Comparison of ENCODE assay signal across 9 mouse cellular contexts in genomic region chr13:13394096-13394395, GRCm38 (mm10). TPM values are rescaled to one million over a fixed set of nuclear protein-coding genes. Genes with fewer than 3 reads are reported as not detected.
DNase-seq lines count a peak whose midpoint lies in the region; ATAC-seq and TF ChIP-seq lines count a peak whose summit lies in the region.
"Not testable (repeated sequence)": the region's sequence is repeated elsewhere in the genome, so short reads cannot be mapped to it uniquely, and the experiment has no call there.
"Had no signal": no experiment of that assay in that cellular context is flagged by ENCODE, and none has a peak within 500 bp of the region (broad histone marks: within the 10 kb centered on the region; RNA-seq: fewer than 3 reads in every experiment).

No protein-coding gene starts in this region.

- H3K27ac ChIP-seq in gastrocnemius, adult 2 months; hindbrain, embryonic 15.5 days (replicated peaks); lung, embryonic 15.5 days; neural tube, embryonic 11.5 days (ENCODE audit: low read depth, low read length): not testable (repeated sequence)

- peak; percentile 1 for ATAC-seq in Patski
- not testable (repeated sequence) for ATAC-seq in hindbrain, embryonic 15.5 days (ENCODE audit: low FRiP score, low read depth)
- peak; percentile 62 for ATAC-seq in lung, embryonic 15.5 days (ENCODE audit: borderline replicate concordance, extremely low read depth, low FRiP score, low TSS enrichment)
- ATAC-seq in neural tube, embryonic 11.5 days (ENCODE audit: insufficient read depth, low FRiP score, low TSS enrichment): peak; percentile 76

- H3K9me3 ChIP-seq in hindbrain, embryonic 15.5 days; lung, embryonic 15.5 days; neural tube, embryonic 11.5 days (ENCODE audit: control insufficient read depth, low read length): not testable (repeated sequence)

- not testable (repeated sequence) for H3K36me3 ChIP-seq in hindbrain, embryonic 15.5 days; lung, embryonic 15.5 days; neural tube, embryonic 11.5 days (ENCODE audit: control insufficient read depth, insufficient read depth, low read length)

- not testable (repeated sequence) for H3K27me3 ChIP-seq in Patski; hindbrain, embryonic 15.5 days; lung, embryonic 15.5 days; neural tube, embryonic 11.5 days (ENCODE audit: control insufficient read depth, insufficient read depth, low read length)

- H3K4me1 ChIP-seq in hindbrain, embryonic 15.5 days (replicated peaks); lung, embryonic 15.5 days; neural tube, embryonic 11.5 days (ENCODE audit: control insufficient read depth, insufficient read depth, low read length): not testable (repeated sequence)

- POLR2A ChIA-PET in Patski (lab: Charles Lee): not testable (repeated sequence)

- peak overlapping the region; percentile 57 for H3K4me2 ChIP-seq in hindbrain, embryonic 15.5 days
- H3K4me2 ChIP-seq in lung, embryonic 15.5 days: peak overlapping the region; percentile 61
- peak overlapping the region; percentile 35 for H3K4me2 ChIP-seq in neural tube, embryonic 11.5 days (ENCODE audit: low read depth)

- H3K4me3 ChIP-seq in gastrocnemius, adult 2 months: peak overlapping the region; percentile 59
- H3K4me3 ChIP-seq in hindbrain, embryonic 15.5 days: peak overlapping the region; percentile 47
- H3K4me3 ChIP-seq in lung, embryonic 15.5 days: peak overlapping the region; percentile 43
- H3K4me3 ChIP-seq in neural tube, embryonic 11.5 days (ENCODE audit: low read depth, low read length): peak overlapping the region; percentile 16; the same call in 1 of the 2 replicates

- DNase-seq in Patski (ENCODE audit: low read depth, low spot score); gastrocnemius, adult 2 months: not testable (repeated sequence)
- peak; percentile 81 for DNase-seq in embryo, embryonic 10.5 days (ENCODE audit: low spot score)
- DNase-seq in kidney, postnatal 4 days: peak; percentile 43 to 65
- DNase-seq in neural tube, embryonic 11.5 days (ENCODE audit: low spot score): peak; percentile 70
- DNase-seq in thymus, postnatal 0 days (ENCODE audit: low spot score): peak; percentile 9

- intact Hi-C loops in gastrocnemius, adult 2 months (cut with DNase I): not testable (repeated sequence)

- peak overlapping the region; percentile 40; the same call in 1 of the 2 replicates for H3K9ac ChIP-seq in hindbrain, embryonic 15.5 days
- H3K9ac ChIP-seq in lung, embryonic 15.5 days; neural tube, embryonic 11.5 days (ENCODE audit: low read length): not testable (repeated sequence)

- 0% methylated on average over 15 of the region's 15 CpGs for WGBS in hindbrain, embryonic 15.5 days
- WGBS in lung, embryonic 15.5 days: 0% methylated on average over 15 of the region's 15 CpGs
- under 1% methylated on average over 12 of the region's 15 CpGs for WGBS in neural tube, embryonic 11.5 days

- CTCF ChIA-PET in Patski (lab: Charles Lee): not testable (repeated sequence)

- not testable (repeated sequence) for TF ChIP-seq CTCF in Patski (IDR thresholded peaks at IDR 0.05); gastrocnemius, adult 2 months (IDR thresholded peaks at IDR 0.05)

- in situ Hi-C loops in Patski (cut with MboI; ENCODE audit: low pct_unique_long_range_greater_than_20kb): not testable (repeated sequence)

RNA-seq across cellular contexts. Expression of gene Gpr137b, which starts 0.2 kb away (rescaled TPM):
- polyA plus RNA-seq in Patski (2021): 63.3 TPM
- total RNA-seq in gastrocnemius, adult 2 months (2021): 1 to 10 TPM; 2.2 to 3.0 TPM
- polyA plus RNA-seq in hindbrain, embryonic 15.5 days (2015; fragmentation: Nextera tagmentation; extraction: Ambion mirVana): 26.8 and 26.9 TPM in 2 replicates
- 12.9 and 13.6 TPM in 2 replicates for polyA plus RNA-seq in lung, embryonic 15.5 days (2015; fragmentation: Nextera tagmentation; extraction: Ambion mirVana)
- polyA plus RNA-seq in neural tube, embryonic 11.5 days (2014; fragmentation: Nextera tagmentation; extraction: Ambion mirVana): 24.4 and 28.8 TPM in 2 replicates
- 4.2 and 4.8 TPM in 2 replicates for polyA plus RNA-seq in thymus, postnatal 0 days (2015; fragmentation: Nextera tagmentation; extraction: Ambion mirVana)
- polyA plus RNA-seq: erythroblast, embryonic 14.5 days had no signal

RNA-seq across cellular contexts. Expression of gene Nid1, which starts 43.3 kb away (rescaled TPM):
- polyA plus RNA-seq in Patski (2021): 0.50 TPM
- 10 to 100 TPM; 37.3 to 49.2 TPM for total RNA-seq in gastrocnemius, adult 2 months (2021)
- 58.4 and 80.2 TPM in 2 replicates for polyA plus RNA-seq in hindbrain, embryonic 15.5 days (2015; fragmentation: Nextera tagmentation; extraction: Ambion mirVana)
- 134 and 135 TPM in 2 replicates for polyA plus RNA-seq in lung, embryonic 15.5 days (2015; fragmentation: Nextera tagmentation; extraction: Ambion mirVana)
- polyA plus RNA-seq in neural tube, embryonic 11.5 days (2014; fragmentation: Nextera tagmentation; extraction: Ambion mirVana): 53.1 and 54.3 TPM in 2 replicates
- 9.7 and 12.6 TPM in 2 replicates for polyA plus RNA-seq in thymus, postnatal 0 days (2015; fragmentation: Nextera tagmentation; extraction: Ambion mirVana)
- polyA plus RNA-seq: erythroblast, embryonic 14.5 days had no signal
